Mouse (Mus musculus) left cerebral cortex, postnatal 10 days (tissue): ENCODE data around the gene Olfr389. TPM values are rescaled to one million over a fixed set of nuclear protein-coding genes. Genes with fewer than 3 reads are reported as not detected.

Experiments used
- DNase-seq, 2 experiments: peaks; one replicate each; pipeline ENCODE4 v3.0.0; 2021 to 2022; ENCODE audit warnings: low spot score in 2 of 2, mixed read lengths in 1 of 2; ENCODE audit errors: extremely low spot score in 1 of 2
- intact Hi-C: fragments of 180-260 bp; cut with DNase I; formaldehyde crosslinking; loops from one replicate; pipeline ENCODE4 v1.15.1; 2025
- total RNA-seq, 2 experiments: library from RNA; stranded (reverse); gene quantifications; 2 replicates each; pipeline ENCODE4 v1.2.3; 2021

Gene Olfr389
- total RNA-seq, result not detected

DNA sequence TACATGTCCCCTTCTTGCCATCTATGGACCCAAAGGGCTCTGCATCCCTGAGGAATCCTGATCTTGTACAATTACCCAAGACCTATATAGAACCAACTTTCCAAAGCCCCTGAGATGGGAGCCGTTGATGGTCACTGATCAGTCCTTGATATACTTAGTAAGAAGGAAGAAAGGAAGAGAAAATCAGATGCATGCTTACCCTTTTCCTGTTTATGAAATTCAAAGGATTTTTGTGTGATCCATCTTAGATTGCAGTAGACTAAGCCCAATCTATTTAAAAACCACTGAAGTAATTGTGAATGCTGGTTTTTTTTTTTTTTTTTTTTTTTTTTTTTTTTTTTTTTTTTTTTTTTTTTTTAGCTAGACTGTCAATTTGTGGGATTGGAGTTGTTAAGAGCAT lies at the start of gene Olfr389:
Olfr389 (minus strand) TSS at position 101 of the 400 bp plus-strand sequence.
- no peak for DNase-seq
- intact Hi-C loops, result no loop called here

DNA sequence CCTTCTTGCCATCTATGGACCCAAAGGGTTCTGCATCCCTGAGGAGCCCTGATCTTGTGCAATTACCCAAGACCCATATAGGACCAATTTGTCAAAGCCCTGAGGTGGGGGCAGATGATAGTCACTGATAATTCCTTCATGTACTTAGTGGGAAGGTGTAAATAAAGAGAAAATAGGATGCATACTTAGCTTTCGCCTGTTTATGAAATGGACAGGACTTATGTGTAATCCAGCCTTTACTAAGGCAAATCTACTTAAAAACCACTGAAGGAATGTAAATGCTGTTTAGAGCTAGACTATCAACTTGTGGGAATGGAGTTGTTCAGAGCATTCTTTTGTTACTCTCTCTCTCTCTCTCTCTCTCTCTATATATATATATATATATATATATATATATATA lies 36.4 kb upstream of the Olfr389 start, which contains the start of gene Olfr392:
Olfr392 (minus strand) TSS at position 101 of the 400 bp plus-strand sequence.
- intact Hi-C loops, result no loop called here

DNA sequence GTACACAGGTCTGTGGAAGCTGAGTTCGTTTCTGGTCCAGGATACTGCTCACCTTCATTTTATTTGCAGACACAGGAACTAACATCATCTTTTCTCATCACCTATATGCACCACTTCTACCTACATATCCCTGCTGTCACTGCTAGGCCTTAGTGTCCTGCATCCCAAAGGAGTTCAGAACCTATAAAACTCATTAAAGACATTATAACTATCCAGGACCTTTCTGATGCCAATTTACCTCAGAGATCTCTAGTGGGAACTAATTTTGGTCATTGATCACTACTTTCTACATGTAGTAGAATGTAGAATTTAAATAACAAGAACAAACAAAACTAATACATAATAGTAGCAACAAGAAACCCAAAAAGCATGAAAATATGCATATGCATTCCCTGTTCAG lies 22.4 kb upstream of the Olfr389 start, which contains the start of gene Olfr391-ps:
Olfr391-ps (minus strand) TSS at position 101 of the 400 bp plus-strand sequence.
- DNase-seq, result no peak
- intact Hi-C loops, result no loop called here

More for the DNA sequence above, 36.4 kb upstream of the Olfr389 start, which contains the start of gene Olfr392:
- DNase-seq, result no peak

DNA sequence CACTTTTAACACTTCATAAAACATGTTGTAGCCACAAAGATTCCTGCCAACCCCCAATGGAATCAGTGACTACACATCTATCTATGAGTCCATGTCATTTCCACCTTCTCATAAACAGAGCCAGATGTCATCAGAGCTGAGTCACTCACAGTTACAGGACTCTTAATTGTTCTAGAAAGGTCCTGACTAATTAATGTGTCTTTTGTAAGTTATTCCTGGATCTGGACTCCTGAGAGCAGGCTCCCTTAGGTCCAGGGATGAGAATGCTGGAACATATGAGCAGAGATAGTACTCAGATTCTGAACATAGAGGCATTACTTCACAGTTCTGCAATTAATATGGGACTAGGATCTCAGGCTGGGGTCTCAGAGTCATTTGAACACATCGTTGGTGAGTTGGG lies 2.2 kb upstream of the Olfr389 start, which contains the start of gene Olfr390:
Olfr390 (plus strand) TSS at position 301 of the 400 bp plus-strand sequence.
- no peak for DNase-seq
- intact Hi-C loops, result no loop called here

DNA sequence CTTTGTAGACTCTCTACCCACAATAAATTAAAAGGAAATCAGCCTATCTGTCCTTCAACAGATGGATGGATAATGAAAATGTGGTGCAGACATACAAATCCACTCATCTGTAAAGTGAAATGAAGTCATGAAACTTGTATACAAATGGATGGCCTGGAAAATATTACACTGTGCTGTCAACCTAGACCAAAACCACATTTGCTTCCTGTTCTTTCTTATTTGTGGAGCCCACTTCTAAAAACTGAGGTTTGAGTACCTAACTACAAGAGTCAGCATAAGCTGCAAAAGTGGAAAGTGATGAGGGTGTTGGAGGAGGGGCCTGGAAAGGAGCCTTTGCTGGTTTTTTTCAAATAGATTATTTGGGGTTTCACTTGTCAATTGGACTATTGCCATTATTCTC lies 21.4 kb downstream of the Olfr389 start:
- intact Hi-C loops, result no loop called here

More for the DNA sequence above, 21.4 kb downstream of the Olfr389 start:
- no peak for DNase-seq

Other genes with a start within 250 kb of the Olfr389 start
- gene Olfr385, start 187.7 kb downstream of the Olfr389 start, total RNA-seq, result not detected
- not detected for gene Olfr384, start 182.1 kb downstream of the Olfr389 start, total RNA-seq
- gene Zfp735, start 91.9 kb downstream of the Olfr389 start, total RNA-seq, result not detected
- gene Olfr390, start 2.3 kb upstream of the Olfr389 start, total RNA-seq, result not detected
- gene Olfr391-ps, start 22.3 kb upstream of the Olfr389 start, total RNA-seq, result not detected
- gene Olfr392, start 36.3 kb upstream of the Olfr389 start, total RNA-seq, result not detected
- gene Olfr393, start 70.7 kb upstream of the Olfr389 start, total RNA-seq, result not detected
- not detected for gene Olfr394, start 110.1 kb upstream of the Olfr389 start, total RNA-seq
- gene Olfr395, start 128.6 kb upstream of the Olfr389 start, total RNA-seq, result not detected
- gene Olfr23, start 156.0 kb upstream of the Olfr389 start, total RNA-seq, result not detected
- gene Olfr397, start 180.1 kb upstream of the Olfr389 start, total RNA-seq, result not detected
- gene Olfr398, start 209.7 kb upstream of the Olfr389 start, total RNA-seq, result not detected